Mouse (Mus musculus) liver, postnatal 0 days (tissue): ENCODE results near the gene Col4a3. TPM values are rescaled to one million over a fixed set of nuclear protein-coding genes. Genes with fewer than 3 reads are reported as not detected.

Experiments used
- ATAC-seq: fragments of 200-750 bp; cut with Nextera tagmentation; 2 replicates; pipeline ENCODE4 v1.8.0; 2017; ENCODE audit warnings: mild to moderate bottlenecking, moderate library complexity
- DNase-seq: peaks from one replicate; pipeline ENCODE4 v3.0.0-alpha.2; 2016
- H3K27ac ChIP-seq: fragments of 300-500 bp; sonication (generic); 2 replicates; pipeline ENCODE4 v1.5.1; 2014; ENCODE audit warnings: antibody characterized with exemption, moderate library complexity, mild to moderate bottlenecking, low read depth
- H3K27me3 ChIP-seq: fragments of 300-500 bp; sonication (generic); 2 replicates; pipeline ENCODE4 v1.6.1; 2014; ENCODE audit warnings: low read length, control low read depth, mixed read lengths; ENCODE audit not compliant: insufficient read depth
- H3K36me3 ChIP-seq: fragments of 300-500 bp; sonication (generic); replicated peaks from 2 replicates; pipeline ENCODE4 v1.6.1; 2014; ENCODE audit warnings: mild to moderate bottlenecking, control low read depth, low read length, moderate library complexity, mixed read lengths; ENCODE audit not compliant: insufficient read depth
- H3K4me1 ChIP-seq: fragments of 300-500 bp; sonication (generic); 2 replicates; pipeline ENCODE4 v1.6.1; 2014; ENCODE audit warnings: antibody characterized with exemption, mild to moderate bottlenecking, control low read depth; ENCODE audit not compliant: insufficient read depth
- H3K4me2 ChIP-seq: fragments of 300-500 bp; sonication (generic); 2 replicates; pipeline ENCODE4 v1.6.1; 2014; ENCODE audit warnings: low read depth, mild to moderate bottlenecking, low read length, moderate library complexity, mixed read lengths
- H3K4me3 ChIP-seq: fragments of 300-500 bp; sonication (generic); 2 replicates; pipeline ENCODE4 v1.5.1; 2014; ENCODE audit warnings: low read depth, low read length
- H3K9ac ChIP-seq: fragments of 300-500 bp; sonication (generic); replicated peaks from 2 replicates; pipeline ENCODE4 v1.6.1; 2014; ENCODE audit warnings: mild to moderate bottlenecking, moderate library complexity
- H3K9me3 ChIP-seq: fragments of 300-500 bp; sonication (generic); 2 replicates; pipeline ENCODE4 v1.6.1; 2016; ENCODE audit warnings: mild to moderate bottlenecking, control low read depth, low read length, mixed read lengths
- CTCF ChIP-seq: sonication (generic); IDR thresholded peaks from 2 replicates; pipeline ENCODE4 v1.5.1; 2016; ENCODE audit warnings: antibody characterized with exemption, low read depth
- EP300 ChIP-seq: IDR thresholded peaks from 2 replicates; pipeline ENCODE4 v1.6.1; 2016; ENCODE audit warnings: antibody characterized with exemption, low read depth, mild to moderate bottlenecking
- WGBS: fragments of 180-500 bp; shearing (Covaris S2); extraction: QIAGEN DNeasy Blood & Tissue Kit; methylation state at CpG from one replicate; pipeline ENCODE4 v1.1.7; 2014; ENCODE audit not compliant: insufficient replicate concordance; 5-methylcytosine and 5-hydroxymethylcytosine counted together
- polyA plus RNA-seq: library from polyadenylated mRNA; unstranded; fragments of >200 nt; fragmentation: Nextera tagmentation; extraction: Ambion mirVana; gene quantifications from 2 replicates; pipeline ENCODE4 v1.2.1, GENCODE M21; 2015

The Col4a3 gene
- polyA plus RNA-seq, 1 experiment from 2014 or later: 0.27 TPM

- H3K36me3 ChIP-seq: no peaks in the 10 kb centered on the region
- H3K4me2 ChIP-seq: no peak overlapping the region
- 82% methylated on average over 10 of the region's 10 CpGs for WGBS
These were observed 9.4 kb upstream of the Col4a3 start for GRCm38 (mm10) chr1:82577339-82577738.

GRCm38 (mm10) chr1:82577915-82578314 lies 8.8 kb upstream of the Col4a3 start:
- no peak for ATAC-seq
- no peak for DNase-seq
- Histone ChIP-seq H3K4me1 (no peaks in the 10 kb centered on the region), H3K9ac (no peak overlapping the region), H3K9me3 (no peaks in the 10 kb centered on the region), H3K4me2 (no peak overlapping the region), H3K36me3 (no peaks in the 10 kb centered on the region), H3K4me3 (no peak overlapping the region), H3K27me3 (no peaks in the 10 kb centered on the region), H3K27ac (no peak overlapping the region)
- 57% methylated on average over 3 of the region's 3 CpGs for WGBS
- no peak for TF ChIP-seq CTCF
- no peak for TF ChIP-seq EP300

More at GRCm38 (mm10) chr1:82577339-82577738, 9.4 kb upstream of the Col4a3 start:
- H3K27me3 ChIP-seq: no peaks in the 10 kb centered on the region
- H3K4me3 ChIP-seq: no peak overlapping the region
- ATAC-seq: no peak
- H3K9me3 ChIP-seq: no peaks in the 10 kb centered on the region
- no peak overlapping the region for H3K27ac ChIP-seq
- no peak for TF ChIP-seq EP300
- no peak for TF ChIP-seq CTCF
- no peak overlapping the region for H3K9ac ChIP-seq
- no peaks in the 10 kb centered on the region for H3K4me1 ChIP-seq
- no peak for DNase-seq

- DNase-seq: no peak
- H3K9ac ChIP-seq: no peak overlapping the region
- H3K9me3 ChIP-seq: no peaks in the 10 kb centered on the region
- WGBS: 55% methylated on average over 4 of the region's 4 CpGs
- ATAC-seq: no peak
- H3K4me2 ChIP-seq: no peak overlapping the region
- H3K36me3 ChIP-seq: no peaks in the 10 kb centered on the region
- TF ChIP-seq CTCF: no peak
- no peak for TF ChIP-seq EP300
- no peak overlapping the region for H3K4me3 ChIP-seq
- no peak overlapping the region for H3K27ac ChIP-seq
- H3K4me1 ChIP-seq: no peaks in the 10 kb centered on the region
- no peaks in the 10 kb centered on the region for H3K27me3 ChIP-seq
These were observed 8.4 kb upstream of the Col4a3 start for GRCm38 (mm10) chr1:82578320-82578719.

- ATAC-seq: no peak
- 73% methylated on average over 7 of the region's 7 CpGs for WGBS
- Histone ChIP-seq H3K9me3 (no peaks in the 10 kb centered on the region), H3K4me3 (no peak overlapping the region), H3K4me2 (no peak overlapping the region), H3K9ac (no peak overlapping the region), H3K27me3 (peaks cover 12% of the 10 kb centered on the region), H3K36me3 (no peaks in the 10 kb centered on the region), H3K4me1 (no peaks in the 10 kb centered on the region), H3K27ac (no peak overlapping the region)
- TF ChIP-seq EP300 (no peak), CTCF (no peak)
- DNase-seq: no peak
These were observed 740 bp upstream of the Col4a3 start for GRCm38 (mm10) chr1:82585981-82586380.

- ATAC-seq (no peak), DNase-seq (no peak)
- Histone ChIP-seq H3K9ac (no peak overlapping the region), H3K27ac (no peak overlapping the region), H3K4me3 (no peak overlapping the region), H3K27me3 (peaks cover 12% of the 10 kb centered on the region), H3K4me2 (no peak overlapping the region), H3K9me3 (no peaks in the 10 kb centered on the region), H3K36me3 (no peaks in the 10 kb centered on the region), H3K4me1 (no peaks in the 10 kb centered on the region)
- TF ChIP-seq CTCF (no peak), EP300 (no peak)
- 40% methylated on average over 4 of the region's 4 CpGs for WGBS
These were observed 3.5 kb downstream of the Col4a3 start for GRCm38 (mm10) chr1:82590266-82590665.

- Histone ChIP-seq H3K27ac (no peak overlapping the region), H3K9ac (no peak overlapping the region), H3K4me2 (no peak overlapping the region), H3K9me3 (no peaks in the 10 kb centered on the region), H3K4me1 (no peaks in the 10 kb centered on the region), H3K27me3 (no peaks in the 10 kb centered on the region), H3K36me3 (no peaks in the 10 kb centered on the region), H3K4me3 (no peak overlapping the region)
- no peak for DNase-seq
- no peak for ATAC-seq
- no peak for TF ChIP-seq CTCF
- no peak for TF ChIP-seq EP300
- WGBS: 66% methylated on average over 6 of the region's 6 CpGs
These were observed 10.3 kb downstream of the Col4a3 start for GRCm38 (mm10) chr1:82596864-82597596.
